Mouse (Mus musculus): ENCODE measurements around the gene Irf8. TPM values are rescaled to one million over a fixed set of nuclear protein-coding genes. Genes with fewer than 3 reads are reported as not detected.
"Not testable (repeated sequence)": the region's sequence is repeated elsewhere in the genome, so short reads cannot be mapped to it uniquely, and the experiment has no call there.

Gene Irf8
- polyA plus RNA-seq, 1 experiment from 2014 or later, result 31.8 TPM

- H3K9ac ChIP-seq (replicated peaks), result no peak overlapping the region
- H3K27ac ChIP-seq (ENCODE audit: low read depth), result peak overlapping the region; percentile 67; the same call in 1 of the 2 replicates
- DNase-seq, result no peak
Measured at GRCm38 (mm10) chr8:120715200-120715599, 21.0 kb upstream of the Irf8 start.

GRCm38 (mm10) chr8:120715996-120716680 is 20.0 kb upstream of the Irf8 start:
- H3K36me3 ChIP-seq (replicated peaks; ENCODE audit: insufficient read depth, low read length), result no peaks in the 10 kb centered on the region
- H3K4me2 ChIP-seq (ENCODE audit: low read depth, low read length), result no peak overlapping the region
- H3K4me3 ChIP-seq (ENCODE audit: low read depth, low read length), result no peak overlapping the region
- H3K4me1 ChIP-seq (ENCODE audit: insufficient read depth), result peaks cover 4% of the 10 kb centered on the region; the same call in 1 of the 2 replicates
- ATAC-seq, result peak; percentile 70
- H3K27ac ChIP-seq (ENCODE audit: low read depth), result 0 out of 2 replicates have a peak overlapping the region, but pooled peaks have one; percentile 67
- 57% methylated on average over 15 of the region's 15 CpGs for WGBS (ENCODE audit: insufficient replicate concordance)
- no peaks in the 10 kb centered on the region for H3K27me3 ChIP-seq (ENCODE audit: insufficient read depth, low read length)
- no peak overlapping the region for H3K9ac ChIP-seq (replicated peaks)
- DNase-seq, result peak; percentile 47
- TF ChIP-seq EP300 (IDR thresholded peaks at IDR 0.05; ENCODE audit: low read depth) (no peak), CTCF (IDR thresholded peaks at IDR 0.05; ENCODE audit: low read depth) (no peak)
- H3K9me3 ChIP-seq (ENCODE audit: low read length), result no peaks in the 10 kb centered on the region

More at GRCm38 (mm10) chr8:120715200-120715599, 21.0 kb upstream of the Irf8 start:
- TF ChIP-seq EP300 (IDR thresholded peaks at IDR 0.05; ENCODE audit: low read depth), result peak; percentile 36; the same call in 1 of the 2 replicates
- TF ChIP-seq CTCF (IDR thresholded peaks at IDR 0.05; ENCODE audit: low read depth), result no peak
- Histone ChIP-seq H3K4me2 (ENCODE audit: low read depth, low read length) (no peak overlapping the region), H3K9me3 (ENCODE audit: low read length) (no peaks in the 10 kb centered on the region), H3K36me3 (replicated peaks; ENCODE audit: insufficient read depth, low read length) (no peaks in the 10 kb centered on the region), H3K4me3 (ENCODE audit: low read depth, low read length) (no peak overlapping the region), H3K27me3 (ENCODE audit: insufficient read depth, low read length) (no peaks in the 10 kb centered on the region), H3K4me1 (ENCODE audit: insufficient read depth) (peaks cover 4% of the 10 kb centered on the region; the same call in 1 of the 2 replicates)
- WGBS (ENCODE audit: insufficient replicate concordance), result 42% methylated on average over 6 of the region's 6 CpGs
- peak; percentile 43; the same call in 1 of the 2 replicates for ATAC-seq

GRCm38 (mm10) chr8:120719586-120720236 is 16.4 kb upstream of the Irf8 start:
- Histone ChIP-seq H3K9ac (replicated peaks) (no peak overlapping the region), H3K36me3 (replicated peaks; ENCODE audit: insufficient read depth, low read length) (no peaks in the 10 kb centered on the region), H3K27ac (ENCODE audit: low read depth) (no peak overlapping the region), H3K4me2 (ENCODE audit: low read depth, low read length) (no peak overlapping the region), H3K27me3 (ENCODE audit: insufficient read depth, low read length) (no peaks in the 10 kb centered on the region), H3K4me3 (ENCODE audit: low read depth, low read length) (no peak overlapping the region), H3K9me3 (ENCODE audit: low read length) (0 out of 2 replicates have a peak, but pooled peaks cover 3% of the 10 kb centered on the region), H3K4me1 (ENCODE audit: insufficient read depth) (peaks cover 4% of the 10 kb centered on the region; the same call in 1 of the 2 replicates)
- ATAC-seq (0 out of 2 replicates have a peak, but pooled peaks have one; percentile 16), DNase-seq (no peak)
- WGBS (ENCODE audit: insufficient replicate concordance), result 41% methylated on average over 19 of the region's 19 CpGs
- TF ChIP-seq CTCF (IDR thresholded peaks at IDR 0.05; ENCODE audit: low read depth) (no peak), EP300 (IDR thresholded peaks at IDR 0.05; ENCODE audit: low read depth) (no peak)

GRCm38 (mm10) chr8:120723025-120723424 is 13.1 kb upstream of the Irf8 start:
- 63% methylated on average over 6 of the region's 6 CpGs for WGBS (ENCODE audit: insufficient replicate concordance)
- no peak for TF ChIP-seq EP300 (IDR thresholded peaks at IDR 0.05; ENCODE audit: low read depth)
- TF ChIP-seq CTCF (IDR thresholded peaks at IDR 0.05; ENCODE audit: low read depth), result peak; percentile 58

GRCm38 (mm10) chr8:120724096-120724495 is 12.1 kb upstream of the Irf8 start:
- TF ChIP-seq CTCF (IDR thresholded peaks at IDR 0.05; ENCODE audit: low read depth), result peak; percentile 53
- not testable (repeated sequence) for H3K9ac ChIP-seq (replicated peaks); H3K4me2 ChIP-seq (ENCODE audit: low read depth, low read length); H3K36me3 ChIP-seq (replicated peaks; ENCODE audit: insufficient read depth, low read length); DNase-seq; H3K9me3 ChIP-seq (ENCODE audit: low read length); H3K27me3 ChIP-seq (ENCODE audit: insufficient read depth, low read length); ATAC-seq; H3K4me3 ChIP-seq (ENCODE audit: low read depth, low read length); H3K4me1 ChIP-seq (ENCODE audit: insufficient read depth); H3K27ac ChIP-seq (ENCODE audit: low read depth)
- WGBS (ENCODE audit: insufficient replicate concordance), result 83% methylated on average over 2 of the region's 4 CpGs

More at GRCm38 (mm10) chr8:120723025-120723424, 13.1 kb upstream of the Irf8 start:
- H3K9me3 ChIP-seq (ENCODE audit: low read length), result 0 out of 2 replicates have a peak, but pooled peaks cover 3% of the 10 kb centered on the region
- H3K4me3 ChIP-seq (ENCODE audit: low read depth, low read length), result no peak overlapping the region
- ATAC-seq, result no peak
- H3K27ac ChIP-seq (ENCODE audit: low read depth), result no peak overlapping the region
- no peaks in the 10 kb centered on the region for H3K36me3 ChIP-seq (replicated peaks; ENCODE audit: insufficient read depth, low read length)
- 0 out of 2 replicates have a peak, but pooled peaks cover 4% of the 10 kb centered on the region for H3K4me1 ChIP-seq (ENCODE audit: insufficient read depth)
- no peak overlapping the region for H3K9ac ChIP-seq (replicated peaks)
- no peak for DNase-seq
- H3K27me3 ChIP-seq (ENCODE audit: insufficient read depth, low read length), result no peaks in the 10 kb centered on the region
- no peak overlapping the region for H3K4me2 ChIP-seq (ENCODE audit: low read depth, low read length)
